Mouse (Mus musculus): Measurements from ENCODE around the gene Lad1. TPM values are rescaled to one million over a fixed set of nuclear protein-coding genes. Genes with fewer than 3 reads are reported as not detected.

Lad1 gene
- total and polyA plus RNA-seq, 3 experiments = 0.16 TPM; not detected in 2

DNA sequence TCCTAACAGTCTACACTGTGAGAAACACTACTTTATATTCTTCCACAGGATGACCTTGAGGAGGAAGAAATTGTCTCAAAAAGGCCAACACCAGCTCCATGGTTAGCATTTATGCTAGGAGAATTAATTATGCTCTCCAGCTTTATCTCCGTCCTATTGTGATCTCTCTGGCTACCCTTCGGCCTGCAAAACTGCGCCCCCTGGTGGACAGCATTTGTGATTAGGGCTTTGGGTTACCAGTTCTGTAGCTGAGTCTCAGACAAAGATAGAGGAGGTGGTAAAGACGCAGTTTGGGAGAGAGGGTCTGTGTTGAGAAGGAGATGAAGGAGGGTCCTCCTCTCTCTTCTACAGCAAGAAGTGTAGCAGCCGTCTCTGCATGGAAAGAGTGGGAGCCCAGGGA lies 28.6 kb upstream of the Lad1 start:
- DNase-seq (ENCODE audit: low spot score) (peak; percentile 65), ATAC-seq (ENCODE audit: extremely low read depth, insufficient number of reproducible peaks, low FRiP score, poor library complexity, severe bottlenecking) (no peak)
- no peaks in the 10 kb centered on the region for H3K4me1 ChIP-seq (ENCODE audit: insufficient read depth, low read depth, low read length)
- peaks cover 27% of the 10 kb centered on the region for H3K27me3 ChIP-seq (ENCODE audit: insufficient read depth, low read length)
- no peaks in the 10 kb centered on the region for H3K36me3 ChIP-seq (replicated peaks)
- TF ChIP-seq TAL1 (conservative IDR thresholded peaks at IDR 0.05; ENCODE audit: low read depth, low read length) = no peak
- TF ChIP-seq CTCF (IDR thresholded peaks at IDR 0.05; ENCODE audit: low read depth, low read length) = peak; percentile 70
- TF ChIP-seq POLR2AphosphoS5 (IDR thresholded peaks at IDR 0.05; ENCODE audit: insufficient replicate concordance, low read depth, low read length) = no peak
- no peaks in the 10 kb centered on the region for H3K9me3 ChIP-seq (replicated peaks)
- H3K4me3 ChIP-seq (ENCODE audit: low read depth, low read length) = no peak overlapping the region

DNA sequence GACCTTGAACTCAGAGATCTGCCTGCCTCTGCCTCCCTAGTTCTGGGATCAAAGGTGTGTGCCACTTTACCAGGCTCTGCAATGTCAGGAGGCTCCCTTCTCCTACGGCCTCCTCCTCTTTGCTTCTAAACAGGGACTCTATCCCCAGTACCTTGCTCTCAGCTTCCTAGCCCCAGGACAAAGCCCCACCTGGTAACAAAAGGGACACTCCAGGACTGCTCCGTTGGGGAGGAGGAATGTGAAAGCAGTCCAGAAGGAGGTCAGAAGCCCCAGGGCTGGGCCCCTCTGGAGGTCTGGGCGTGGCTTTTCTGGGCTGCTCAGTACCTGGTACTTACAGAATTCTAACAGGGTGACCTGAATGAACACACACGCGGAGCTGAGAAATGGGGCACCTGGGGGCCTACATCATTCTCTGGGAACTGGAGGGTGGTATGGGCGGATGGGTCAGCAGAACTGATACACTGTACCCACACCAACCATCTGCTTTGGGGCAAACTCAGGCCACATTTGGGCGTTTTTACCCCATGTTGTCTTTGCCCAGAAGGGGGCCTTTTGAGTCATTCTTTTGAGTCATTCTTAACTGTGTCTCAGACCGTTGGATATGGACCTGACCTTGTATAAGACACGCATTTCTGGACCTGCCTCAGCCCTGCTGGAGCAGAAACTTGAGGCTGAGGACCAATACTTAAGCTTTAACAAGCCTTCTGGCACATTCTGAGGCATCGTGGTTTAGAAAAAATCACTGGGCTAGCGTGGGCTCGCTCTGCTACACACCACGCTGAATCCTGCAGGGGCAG lies 26.1 kb upstream of the Lad1 start:
- no peaks in the 10 kb centered on the region for H3K9me3 ChIP-seq (replicated peaks)
- H3K4me1 ChIP-seq (ENCODE audit: insufficient read depth, low read depth, low read length) = no peaks in the 10 kb centered on the region
- no peak for ATAC-seq (ENCODE audit: extremely low read depth, insufficient number of reproducible peaks, low FRiP score, poor library complexity, severe bottlenecking)
- H3K36me3 ChIP-seq (replicated peaks) = no peaks in the 10 kb centered on the region
- H3K27me3 ChIP-seq (ENCODE audit: insufficient read depth, low read length) = peaks cover 28% of the 10 kb centered on the region
- no peak overlapping the region for H3K4me3 ChIP-seq (ENCODE audit: low read depth, low read length)
- no peak for DNase-seq (ENCODE audit: low spot score)
- no peak for TF ChIP-seq CTCF (IDR thresholded peaks at IDR 0.05; ENCODE audit: low read depth, low read length)
- TF ChIP-seq GATA1 (IDR thresholded peaks at IDR 0.05; ENCODE audit: borderline replicate concordance, low read length) = no peak
- no peak for TF ChIP-seq TAL1 (conservative IDR thresholded peaks at IDR 0.05; ENCODE audit: low read depth, low read length)
- TF ChIP-seq POLR2AphosphoS5 (IDR thresholded peaks at IDR 0.05; ENCODE audit: insufficient replicate concordance, low read depth, low read length) = no peak
- TF ChIP-seq GATA2 (IDR thresholded peaks at IDR 0.05; ENCODE audit: borderline replicate concordance, low read depth, low read length) = no peak

- Histone ChIP-seq H3K9me3 (replicated peaks) (no peaks in the 10 kb centered on the region), H3K4me3 (ENCODE audit: low read depth, low read length) (no peak overlapping the region), H3K27me3 (ENCODE audit: insufficient read depth, low read length) (peaks cover 28% of the 10 kb centered on the region), H3K36me3 (replicated peaks) (no peaks in the 10 kb centered on the region), H3K4me1 (ENCODE audit: insufficient read depth, low read depth, low read length) (no peaks in the 10 kb centered on the region)
- TF ChIP-seq TAL1 (conservative IDR thresholded peaks at IDR 0.05; ENCODE audit: low read depth, low read length) = no peak
- TF ChIP-seq CTCF (IDR thresholded peaks at IDR 0.05; ENCODE audit: low read depth, low read length) = no peak
- no peak for TF ChIP-seq GATA1 (IDR thresholded peaks at IDR 0.05; ENCODE audit: borderline replicate concordance, low read length)
- TF ChIP-seq POLR2AphosphoS5 (IDR thresholded peaks at IDR 0.05; ENCODE audit: insufficient replicate concordance, low read depth, low read length) = no peak
- TF ChIP-seq GATA2 (IDR thresholded peaks at IDR 0.05; ENCODE audit: borderline replicate concordance, low read depth, low read length) = no peak
- no peak for ATAC-seq (ENCODE audit: extremely low read depth, insufficient number of reproducible peaks, low FRiP score, poor library complexity, severe bottlenecking)
- DNase-seq (ENCODE audit: low spot score) = no peak
Observed at GRCm38 (mm10) chr1:135793370-135794215, 24.8 kb upstream of the Lad1 start.

DNA sequence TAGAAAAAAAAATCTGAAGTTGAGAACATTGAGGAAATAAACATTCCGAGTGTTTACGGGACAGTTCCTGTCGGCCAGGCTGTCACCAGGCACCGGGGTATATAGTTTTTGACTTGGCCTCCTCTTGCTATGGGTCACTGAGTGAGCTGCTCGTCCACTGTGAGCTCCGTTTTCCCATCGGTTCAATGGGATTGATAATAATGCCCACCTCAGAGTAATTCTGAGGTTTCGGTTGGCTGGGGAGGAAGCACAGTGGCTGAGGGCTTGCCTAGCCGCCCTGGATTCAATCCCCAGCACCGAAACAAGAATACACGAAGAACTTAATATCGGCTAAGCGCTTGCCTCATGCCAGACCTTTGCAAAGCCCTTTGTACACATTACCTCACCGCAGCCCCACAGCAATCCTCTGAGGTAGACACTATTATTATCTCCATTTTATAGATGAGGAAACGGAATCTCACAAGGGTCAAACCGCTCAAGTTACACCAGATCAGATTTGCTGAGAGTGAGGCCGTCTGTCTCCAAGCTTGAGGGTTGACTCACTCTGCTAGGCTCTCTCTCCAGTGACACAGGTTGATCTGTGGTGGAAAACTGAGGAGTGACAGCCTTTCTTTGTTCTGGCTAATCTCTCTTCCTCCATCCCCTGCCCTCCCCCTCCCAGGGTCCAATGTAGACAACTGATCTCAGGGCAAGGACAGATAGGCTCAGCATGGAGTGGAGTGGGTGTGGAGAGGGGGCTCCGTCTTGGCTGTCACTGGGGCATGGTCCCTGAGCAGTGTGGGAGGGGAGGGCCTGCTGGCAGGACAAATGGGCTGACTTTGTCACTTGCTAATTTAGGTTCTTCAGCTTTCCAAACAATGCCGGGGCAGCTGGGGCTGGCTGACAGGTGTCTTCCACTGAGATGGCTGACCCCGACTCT lies 23.9 kb upstream of the Lad1 start:
- Histone ChIP-seq H3K27me3 (ENCODE audit: insufficient read depth, low read length) (peaks cover 34% of the 10 kb centered on the region), H3K4me3 (ENCODE audit: low read depth, low read length) (no peak overlapping the region), H3K4me1 (ENCODE audit: insufficient read depth, low read depth, low read length) (no peaks in the 10 kb centered on the region), H3K9me3 (replicated peaks) (no peaks in the 10 kb centered on the region), H3K36me3 (replicated peaks) (no peaks in the 10 kb centered on the region)
- DNase-seq (ENCODE audit: low spot score) = no peak
- TF ChIP-seq CTCF (IDR thresholded peaks at IDR 0.05; ENCODE audit: low read depth, low read length) (no peak), GATA2 (IDR thresholded peaks at IDR 0.05; ENCODE audit: borderline replicate concordance, low read depth, low read length) (no peak), POLR2AphosphoS5 (IDR thresholded peaks at IDR 0.05; ENCODE audit: insufficient replicate concordance, low read depth, low read length) (no peak), TAL1 (conservative IDR thresholded peaks at IDR 0.05; ENCODE audit: low read depth, low read length) (no peak), GATA1 (IDR thresholded peaks at IDR 0.05; ENCODE audit: borderline replicate concordance, low read length) (no peak)
- ATAC-seq (ENCODE audit: extremely low read depth, insufficient number of reproducible peaks, low FRiP score, poor library complexity, severe bottlenecking) = no peak

DNA sequence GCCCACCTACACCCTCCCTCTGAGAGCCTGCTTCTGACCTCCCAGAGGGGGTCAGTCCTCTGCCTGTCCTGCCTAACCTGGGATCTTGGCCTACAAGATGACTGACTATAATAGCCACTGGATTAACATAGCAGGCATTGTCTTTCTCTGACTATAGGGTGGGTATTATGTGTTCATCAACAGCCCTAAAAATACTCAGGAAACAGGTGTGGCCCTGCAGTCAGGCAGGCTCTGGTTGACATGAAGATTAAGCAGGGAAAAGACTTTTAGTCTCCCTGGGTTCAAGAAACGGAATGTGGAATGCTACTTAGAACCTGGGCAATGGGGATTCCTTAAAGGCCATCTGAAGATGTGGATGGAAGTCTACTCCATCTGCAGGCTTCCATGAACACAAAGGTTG lies 19.9 kb upstream of the Lad1 start:
- DNase-seq (ENCODE audit: low spot score) (no peak), ATAC-seq (ENCODE audit: extremely low read depth, insufficient number of reproducible peaks, low FRiP score, poor library complexity, severe bottlenecking) (no peak)
- no peaks in the 10 kb centered on the region for H3K36me3 ChIP-seq (replicated peaks)
- H3K9me3 ChIP-seq (replicated peaks) = no peaks in the 10 kb centered on the region
- no peak overlapping the region for H3K4me3 ChIP-seq (ENCODE audit: low read depth, low read length)
- H3K27me3 ChIP-seq (ENCODE audit: insufficient read depth, low read length) = peaks cover 29% of the 10 kb centered on the region; the same call in 1 of the 2 replicates
- TF ChIP-seq CTCF (IDR thresholded peaks at IDR 0.05; ENCODE audit: low read depth, low read length) = no peak
- TF ChIP-seq TAL1 (conservative IDR thresholded peaks at IDR 0.05; ENCODE audit: low read depth, low read length) = no peak
- no peak for TF ChIP-seq GATA1 (IDR thresholded peaks at IDR 0.05; ENCODE audit: borderline replicate concordance, low read length)
- TF ChIP-seq POLR2AphosphoS5 (IDR thresholded peaks at IDR 0.05; ENCODE audit: insufficient replicate concordance, low read depth, low read length) = no peak
- TF ChIP-seq GATA2 (IDR thresholded peaks at IDR 0.05; ENCODE audit: borderline replicate concordance, low read depth, low read length) = no peak
- H3K4me1 ChIP-seq (ENCODE audit: insufficient read depth, low read depth, low read length) = no peaks in the 10 kb centered on the region

Measured in G1E (cell line).